ENCODE assay signal across 9 mouse cellular contexts in genomic region chr8:35985152-35985689, GRCm38 (mm10).
A peak's percentile ranks its signal among the peaks of the same experiment; 100 is the strongest.
DNase-seq lines count a peak whose midpoint lies in the region; ATAC-seq and TF ChIP-seq lines count a peak whose summit lies in the region.
"Had no signal": no experiment of that assay in that cellular context is flagged by ENCODE, and none has a peak within 500 bp of the region (broad histone marks: within the 10 kb centered on the region; RNA-seq: fewer than 3 reads in every experiment).

No protein-coding gene starts in this region.

- ATAC-seq in hindbrain, embryonic 13.5 days (ENCODE audit: low FRiP score), result no peak
- 0 out of 2 replicates have a peak, but pooled peaks have one; percentile 39 for ATAC-seq in heart, embryonic 15.5 days (replicated peaks; ENCODE audit: insufficient number of reproducible peaks, insufficient read depth, low FRiP score, low read depth)
- peak; percentile 27; the same call in 1 of the 2 replicates for ATAC-seq in midbrain, postnatal 0 days (ENCODE audit: low FRiP score)
- ATAC-seq in liver, embryonic 11.5 days (replicated peaks; ENCODE audit: low FRiP score), result no peak

- H3K4me3 ChIP-seq in hindbrain, embryonic 13.5 days, result no peak overlapping the region
- H3K4me3 ChIP-seq in hindbrain, embryonic 10.5 days, result no peak overlapping the region
- H3K4me3 ChIP-seq in heart, embryonic 15.5 days, result no peak overlapping the region
- no peak overlapping the region for H3K4me3 ChIP-seq in midbrain, postnatal 0 days (ENCODE audit: low read depth, low read length)
- H3K4me3 ChIP-seq in liver, embryonic 11.5 days (ENCODE audit: low read depth, low read length), result no peak overlapping the region
- H3K4me3 ChIP-seq: megakaryocyte, embryonic 14.5 days had no signal

- no peaks in the 10 kb centered on the region for H3K36me3 ChIP-seq in hindbrain, embryonic 13.5 days
- H3K36me3 ChIP-seq in hindbrain, embryonic 10.5 days, result no peaks in the 10 kb centered on the region
- no peaks in the 10 kb centered on the region for H3K36me3 ChIP-seq in heart, embryonic 15.5 days
- H3K36me3 ChIP-seq in midbrain, postnatal 0 days (ENCODE audit: insufficient read depth, low read length), result no peaks in the 10 kb centered on the region
- H3K36me3 ChIP-seq in liver, embryonic 11.5 days (ENCODE audit: control insufficient read depth, insufficient read depth, low read length), result no peaks in the 10 kb centered on the region

- no peaks in the 10 kb centered on the region for H3K27me3 ChIP-seq in hindbrain, embryonic 13.5 days
- H3K27me3 ChIP-seq in hindbrain, embryonic 10.5 days (ENCODE audit: insufficient read depth, poor library complexity, severe bottlenecking), result no peaks in the 10 kb centered on the region
- H3K27me3 ChIP-seq in heart, embryonic 15.5 days, result no peaks in the 10 kb centered on the region
- H3K27me3 ChIP-seq in midbrain, postnatal 0 days (ENCODE audit: insufficient read depth, low read length), result no peaks in the 10 kb centered on the region
- H3K27me3 ChIP-seq in liver, embryonic 11.5 days (replicated peaks; ENCODE audit: control insufficient read depth, insufficient read depth, low read length), result no peaks in the 10 kb centered on the region

- no peak for DNase-seq in hindbrain, embryonic 10.5 days (ENCODE audit: low spot score)
- DNase-seq in right cerebral cortex, adult 2 months (ENCODE audit: low spot score in 2 of 2), result peak; percentile 20 to 28
- DNase-seq in right cerebral cortex, postnatal 36 days (ENCODE audit: low spot score in 2 of 2), result no peak
- DNase-seq in midbrain, postnatal 0 days (ENCODE audit: low spot score), result peak; percentile 62
- no peak for DNase-seq in liver, embryonic 11.5 days (ENCODE audit: low spot score)
- DNase-seq in cerebellum, adult 18-20 months, result no peak

- H3K4me2 ChIP-seq in hindbrain, embryonic 13.5 days, result no peak overlapping the region
- H3K4me2 ChIP-seq in heart, embryonic 15.5 days, result no peak overlapping the region
- H3K4me2 ChIP-seq in midbrain, postnatal 0 days (ENCODE audit: low read depth, low read length, poor library complexity, severe bottlenecking), result no peak overlapping the region
- no peak overlapping the region for H3K4me2 ChIP-seq in liver, embryonic 11.5 days

- 48% methylated on average over 5 of the region's 5 CpGs for WGBS in hindbrain, embryonic 13.5 days
- 77% methylated on average over 5 of the region's 5 CpGs for WGBS in hindbrain, embryonic 10.5 days
- 22% methylated on average over 5 of the region's 5 CpGs for WGBS in heart, embryonic 15.5 days
- 36% methylated on average over 5 of the region's 5 CpGs for WGBS in midbrain, postnatal 0 days
- 57% methylated on average over 5 of the region's 5 CpGs for WGBS in liver, embryonic 11.5 days

- no peak for TF ChIP-seq CTCF in midbrain, postnatal 0 days (IDR thresholded peaks at IDR 0.05)

- H3K9ac ChIP-seq in hindbrain, embryonic 13.5 days, result no peak overlapping the region
- H3K9ac ChIP-seq in heart, embryonic 15.5 days, result no peak overlapping the region
- H3K9ac ChIP-seq in midbrain, postnatal 0 days (replicated peaks; ENCODE audit: low read length, poor library complexity, severe bottlenecking), result no peak overlapping the region
- no peak overlapping the region for H3K9ac ChIP-seq in liver, embryonic 11.5 days (ENCODE audit: low read depth, low read length)

- no peaks in the 10 kb centered on the region for H3K4me1 ChIP-seq in hindbrain, embryonic 13.5 days (replicated peaks)
- 0 out of 2 replicates have a peak, but pooled peaks cover 3% of the 10 kb centered on the region for H3K4me1 ChIP-seq in hindbrain, embryonic 10.5 days (replicated peaks)
- H3K4me1 ChIP-seq in heart, embryonic 15.5 days (replicated peaks), result peaks cover 9% of the 10 kb centered on the region
- H3K4me1 ChIP-seq in midbrain, postnatal 0 days (ENCODE audit: insufficient read depth, low read length), result no peaks in the 10 kb centered on the region
- H3K4me1 ChIP-seq in liver, embryonic 11.5 days (replicated peaks; ENCODE audit: control insufficient read depth, insufficient read depth, low read length), result no peaks in the 10 kb centered on the region
- H3K4me1 ChIP-seq: megakaryocyte, embryonic 14.5 days had no signal

- no peaks in the 10 kb centered on the region for H3K9me3 ChIP-seq in hindbrain, embryonic 13.5 days
- H3K9me3 ChIP-seq in hindbrain, embryonic 10.5 days, result 0 out of 2 replicates have a peak, but pooled peaks cover 3% of the 10 kb centered on the region
- no peaks in the 10 kb centered on the region for H3K9me3 ChIP-seq in heart, embryonic 15.5 days (replicated peaks)
- H3K9me3 ChIP-seq in midbrain, postnatal 0 days (ENCODE audit: low read length), result no peaks in the 10 kb centered on the region
- H3K9me3 ChIP-seq in liver, embryonic 11.5 days (ENCODE audit: control insufficient read depth, low read length), result no peaks in the 10 kb centered on the region

- H3K27ac ChIP-seq in hindbrain, embryonic 13.5 days, result peak overlapping the region; percentile 13; the same call in 1 of the 2 replicates
- H3K27ac ChIP-seq in hindbrain, embryonic 10.5 days, result no peak overlapping the region
- peak overlapping the region; percentile 56 for H3K27ac ChIP-seq in heart, embryonic 15.5 days
- H3K27ac ChIP-seq in midbrain, postnatal 0 days (ENCODE audit: low read depth, low read length), result no peak overlapping the region; the same call in 1 of the 2 replicates
- no peak overlapping the region for H3K27ac ChIP-seq in liver, embryonic 11.5 days (ENCODE audit: low read depth, low read length)

Comparison
In these comparisons a context has a peak if more than half of its experiments do, and no peak if none do; other contexts are left out.
1. H3K27ac ChIP-seq: peak in hindbrain, embryonic 13.5 days (single experiment) and heart, embryonic 15.5 days (single experiment); none in hindbrain, embryonic 10.5 days (single experiment), midbrain, postnatal 0 days (single experiment) and liver, embryonic 11.5 days (single experiment).
2. DNase-seq: peak in right cerebral cortex, adult 2 months (2 of 2) and midbrain, postnatal 0 days (single experiment); none in hindbrain, embryonic 10.5 days (single experiment), right cerebral cortex, postnatal 36 days (0 of 2), liver, embryonic 11.5 days (single experiment) and cerebellum, adult 18-20 months (0 of 2).
3. ATAC-seq: peak in heart, embryonic 15.5 days (single experiment) and midbrain, postnatal 0 days (single experiment); none in hindbrain, embryonic 13.5 days (single experiment) and liver, embryonic 11.5 days (single experiment).